Mouse (Mus musculus) spleen, postnatal 14 days (tissue): Measurements from ENCODE around the gene Abcc9.
"Not testable (repeated sequence)": the region's sequence is repeated elsewhere in the genome, so short reads cannot be mapped to it uniquely, and the experiment has no call there.

Source experiments
- DNase-seq, 2 experiments: peaks; one replicate each; pipeline ENCODE4 v3.0.0; 2021 to 2022; ENCODE audit warnings: low spot score in 2 of 2

Abcc9 gene

DNA sequence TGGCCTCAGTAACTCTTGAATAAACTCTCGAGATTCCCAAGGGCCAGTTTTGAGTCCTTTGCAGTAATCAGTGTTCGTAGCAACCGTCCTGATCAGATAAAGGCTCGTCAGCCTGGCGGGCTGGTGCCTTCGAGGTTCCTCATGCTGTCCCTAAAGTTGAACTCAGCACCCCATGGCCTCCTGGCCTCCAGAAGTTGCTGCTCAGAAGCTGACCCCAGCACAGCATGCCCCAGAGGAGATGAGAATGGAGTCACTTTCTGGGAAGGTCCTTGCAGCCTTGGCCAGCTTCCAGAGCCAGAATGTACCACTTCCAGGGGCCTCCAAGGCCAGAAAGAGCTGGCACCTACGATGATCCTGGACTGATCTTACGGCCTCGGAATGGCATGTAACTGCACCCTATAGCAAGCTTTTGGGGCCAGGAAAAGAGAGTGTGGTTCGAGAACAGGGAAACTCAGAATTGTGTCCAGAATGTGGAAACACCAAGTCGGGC, 1.4 kb upstream of the Abcc9 start:
- no peak for DNase-seq

DNA sequence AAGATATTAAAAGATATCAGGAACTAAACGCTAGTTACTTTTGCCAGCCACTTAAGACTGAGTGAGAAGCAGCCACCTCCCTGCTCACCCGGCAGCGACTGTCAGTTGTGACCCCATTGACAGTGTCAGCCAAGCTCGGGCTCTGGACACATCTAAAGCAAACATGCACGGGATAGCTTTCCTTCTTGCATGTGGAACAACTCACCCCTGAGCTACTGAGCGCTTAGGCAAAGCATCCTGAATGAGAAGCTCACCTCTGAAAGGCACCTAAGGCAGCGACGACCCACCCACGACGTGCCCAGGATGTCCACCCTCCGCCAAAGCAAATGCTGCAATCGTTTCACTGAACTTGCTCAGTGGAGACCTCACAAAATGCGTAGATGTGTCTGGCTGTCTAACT, 954 bp downstream of the Abcc9 start:
- no peak for DNase-seq

GRCm38 (mm10) chr6:142700753-142701152, 1.4 kb downstream of the Abcc9 start:
- no peak for DNase-seq

- no peak for DNase-seq
Measured at GRCm38 (mm10) chr6:142692085-142692484, 10.0 kb downstream of the Abcc9 start.

- DNase-seq: no peak
Measured at GRCm38 (mm10) chr6:142689673-142690072, 12.4 kb downstream of the Abcc9 start.

- no peak for DNase-seq
Measured at GRCm38 (mm10) chr6:142682985-142683691, 19.0 kb downstream of the Abcc9 start.

- DNase-seq: no peak
Measured at GRCm38 (mm10) chr6:142670021-142670420, 32.1 kb downstream of the Abcc9 start.

DNA sequence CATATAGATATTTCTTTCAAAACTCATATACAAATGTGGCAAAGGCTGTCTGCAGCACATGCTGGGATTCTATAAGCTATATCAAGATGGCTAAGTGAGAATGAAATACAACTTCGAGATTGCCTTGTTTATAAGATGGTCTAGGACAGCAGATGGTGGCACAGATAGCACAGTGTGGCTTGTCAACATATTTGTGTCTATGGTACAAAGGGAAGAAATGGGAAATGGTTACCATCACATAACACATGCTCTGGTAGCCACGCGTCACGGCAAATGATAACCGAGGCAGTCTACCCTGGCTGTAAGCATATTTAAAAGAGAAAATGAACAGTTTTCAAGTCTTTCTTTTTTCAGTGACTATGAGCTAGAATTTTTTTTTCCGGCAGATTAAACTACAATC, 32.8 kb downstream of the Abcc9 start:
- DNase-seq: no peak

DNA sequence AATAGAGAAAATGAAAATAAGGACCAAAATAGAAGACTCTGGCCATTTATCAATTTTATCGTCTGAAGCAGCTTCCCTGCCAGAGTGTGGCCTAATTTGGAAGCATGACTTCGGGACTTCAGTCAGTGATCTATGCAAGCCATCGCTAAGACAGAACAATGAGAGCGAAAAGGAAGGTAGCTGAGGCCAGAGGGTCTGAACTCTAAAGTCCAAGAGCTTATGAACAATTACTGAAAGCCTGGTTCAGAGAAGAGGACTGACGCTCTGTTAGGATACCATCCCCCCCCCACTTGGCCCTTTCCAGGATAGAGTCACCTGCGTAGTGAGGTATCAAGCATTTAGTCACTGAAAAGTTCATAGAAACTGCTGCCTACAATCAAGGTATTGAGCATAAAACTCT, 33.3 kb downstream of the Abcc9 start:
- DNase-seq: no peak

DNA sequence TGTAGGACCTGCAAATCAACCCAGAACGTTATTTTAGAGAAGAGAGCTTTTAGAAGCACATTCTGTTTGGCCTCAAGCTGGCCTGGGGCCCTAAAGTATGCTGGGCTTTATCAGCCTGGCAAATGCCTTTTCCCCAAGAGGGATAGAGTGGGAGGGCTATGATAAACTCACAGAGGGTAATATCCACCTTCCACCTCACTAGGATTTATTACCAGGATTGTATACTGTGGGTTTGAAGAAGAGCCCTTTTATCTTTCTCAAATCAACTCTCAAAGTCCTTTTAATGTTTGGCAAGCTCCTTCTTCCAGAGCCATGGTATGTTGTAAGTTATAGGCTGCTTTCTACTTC, 33.7 kb downstream of the Abcc9 start:
- DNase-seq: no peak

DNA sequence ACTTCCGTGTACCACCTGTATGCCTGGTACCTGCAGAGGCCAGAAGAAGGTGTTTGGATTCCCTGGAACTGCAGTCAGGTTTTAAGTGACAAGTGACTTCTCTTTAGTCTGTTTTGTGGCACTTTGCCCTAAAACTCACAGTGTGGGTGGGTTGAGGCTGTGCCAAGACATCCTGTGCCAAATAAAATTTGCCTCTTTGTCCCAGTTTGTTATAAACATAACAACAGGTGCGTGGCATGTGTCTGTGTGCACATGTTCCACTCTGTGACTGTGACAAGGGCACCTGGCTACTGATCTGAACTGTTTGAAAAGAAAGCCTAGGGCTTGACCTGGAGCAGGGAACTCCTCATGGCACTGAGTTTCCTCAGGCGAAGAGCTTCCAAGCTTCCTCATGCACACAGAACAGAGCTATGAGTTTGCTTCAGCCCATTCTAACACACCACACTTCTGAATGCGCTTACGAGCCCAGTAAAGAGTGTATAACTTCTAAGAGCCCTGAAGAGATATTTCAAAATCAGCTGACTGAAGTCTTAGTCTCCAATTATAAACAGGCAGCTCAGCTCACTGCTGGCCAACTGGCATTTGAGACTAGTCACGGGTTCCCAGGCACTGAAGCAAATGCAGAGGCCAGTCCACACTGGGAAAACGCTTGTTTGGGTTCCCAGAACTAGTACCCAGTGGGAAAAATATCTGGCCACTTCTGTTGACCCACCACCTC, 34.3 kb downstream of the Abcc9 start:
- DNase-seq: no peak

GRCm38 (mm10) chr6:142662056-142662455, 40.1 kb downstream of the Abcc9 start:
- not testable (repeated sequence) for DNase-seq

DNA sequence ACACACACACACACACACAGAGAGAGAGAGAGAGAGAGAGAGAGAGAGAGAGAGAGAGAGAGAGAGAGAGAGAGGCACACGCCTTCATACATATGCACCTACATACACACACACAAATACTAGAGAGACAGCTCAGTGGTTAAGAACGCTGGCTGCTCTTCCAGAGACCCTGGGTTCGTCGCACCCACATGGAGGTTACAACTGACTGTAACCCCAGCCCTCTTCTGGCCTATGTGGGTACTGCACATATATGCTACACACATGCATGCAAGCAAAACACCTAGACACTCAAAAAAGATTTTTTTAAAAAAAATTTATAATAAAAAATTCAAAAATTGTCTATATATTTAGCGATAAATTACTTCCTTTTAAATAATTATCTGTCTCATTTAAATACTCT, 43.1 kb downstream of the Abcc9 start:
- DNase-seq: peak in 1 of 2 experiments; percentile 11

- no peak for DNase-seq
Measured at GRCm38 (mm10) chr6:142654561-142654960, 47.6 kb downstream of the Abcc9 start.

- no peak for DNase-seq
Measured at GRCm38 (mm10) chr6:142652175-142652574, 49.9 kb downstream of the Abcc9 start.

- DNase-seq: no peak
Measured at GRCm38 (mm10) chr6:142649331-142649730, 52.8 kb downstream of the Abcc9 start.

GRCm38 (mm10) chr6:142645474-142645873, 56.6 kb downstream of the Abcc9 start:
- DNase-seq: no peak

DNA sequence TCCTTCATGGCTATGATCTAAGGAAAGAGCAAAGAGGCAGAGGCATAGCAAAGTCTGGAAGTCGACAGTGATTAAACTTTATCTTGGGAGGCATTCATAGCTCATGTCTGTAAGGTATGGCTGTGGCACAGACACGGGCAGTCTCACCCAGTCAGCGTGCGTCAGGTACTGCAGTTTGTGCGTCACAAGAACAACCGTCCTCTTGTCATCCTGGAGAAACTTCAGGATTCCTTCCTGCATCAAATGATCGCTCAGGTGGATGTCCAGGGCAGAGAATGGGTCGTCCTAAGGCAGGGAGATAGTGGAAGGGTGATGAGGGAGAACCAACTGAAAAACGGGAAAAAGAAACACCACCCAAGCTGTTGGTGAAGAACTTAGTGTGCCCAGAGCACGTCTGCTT, 62.8 kb downstream of the Abcc9 start:
- no peak for DNase-seq

- DNase-seq: no peak
Measured at GRCm38 (mm10) chr6:142635654-142636053, 66.5 kb downstream of the Abcc9 start.

- DNase-seq: no peak
Measured at GRCm38 (mm10) chr6:142635185-142635583, 66.9 kb downstream of the Abcc9 start.

GRCm38 (mm10) chr6:142634530-142635184, 67.5 kb downstream of the Abcc9 start:
- no peak for DNase-seq

DNA sequence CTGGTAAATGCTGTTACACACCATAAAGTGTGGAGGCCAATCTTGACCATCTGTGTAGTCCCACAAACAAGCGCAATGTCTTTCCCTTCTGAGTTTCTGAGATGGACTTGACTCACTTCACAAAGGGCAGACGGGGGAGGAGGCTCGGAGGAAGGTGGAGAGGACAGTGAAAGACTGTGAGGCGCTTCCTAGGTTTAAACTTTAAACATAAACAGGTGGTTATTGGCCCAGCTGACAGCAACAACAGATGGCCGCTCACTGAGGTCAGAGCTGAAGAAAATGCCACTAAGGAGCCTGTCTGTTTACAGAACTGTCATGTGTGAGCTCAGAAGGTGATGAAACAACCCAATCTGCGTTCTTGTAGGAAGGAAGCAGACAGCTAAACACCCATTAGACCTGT, 78.8 kb downstream of the Abcc9 start:
- DNase-seq: no peak

- DNase-seq: no peak
Measured at GRCm38 (mm10) chr6:142616659-142617058, 85.5 kb downstream of the Abcc9 start.
